Mouse (Mus musculus) testis, adult 2 months (tissue): ENCODE results near the gene Nt5e. TPM values are rescaled to one million over a fixed set of nuclear protein-coding genes. Genes with fewer than 3 reads are reported as not detected.

Source experiments
- H3K27ac ChIP-seq: fragments of 200-500 bp; 2 replicates; pipeline ENCODE4 v1.5.1; 2012; ENCODE audit warnings: low read depth, low read length; ENCODE audit not compliant: control insufficient read depth, insufficient read depth
- H3K27me3 ChIP-seq: fragments of 200-500 bp; 2 replicates; pipeline ENCODE4 v1.6.1; 2012; ENCODE audit warnings: mild to moderate bottlenecking, low read length, moderate library complexity; ENCODE audit not compliant: control insufficient read depth, insufficient read depth
- H3K36me3 ChIP-seq: fragments of 200-500 bp; 2 replicates; pipeline ENCODE4 v1.6.1; 2012; ENCODE audit warnings: mild to moderate bottlenecking, low read length; ENCODE audit not compliant: control insufficient read depth, insufficient read depth
- H3K4me1 ChIP-seq: fragments of 200-500 bp; 2 replicates; pipeline ENCODE4 v1.6.1; 2012; ENCODE audit warnings: low read length; ENCODE audit not compliant: control insufficient read depth, insufficient read depth
- H3K4me3 ChIP-seq: fragments of 200-500 bp; 2 replicates; pipeline ENCODE4 v1.5.1; 2012; ENCODE audit warnings: low read depth, mild to moderate bottlenecking, low read length, moderate library complexity, mixed read lengths; ENCODE audit not compliant: control insufficient read depth
- CTCF ChIP-seq: fragments of 200-500 bp; IDR thresholded peaks from 2 replicates; pipeline ENCODE4 v1.5.1; 2012; ENCODE audit warnings: low read depth, mild to moderate bottlenecking, inconsistent platforms, low read length, moderate library complexity; ENCODE audit not compliant: control insufficient read depth, insufficient read depth, insufficient replicate concordance
- POLR2A ChIP-seq: fragments of 200-500 bp; IDR thresholded peaks from 2 replicates; pipeline ENCODE4 v1.6.1; 2012; ENCODE audit warnings: low read depth, mild to moderate bottlenecking, inconsistent platforms, low read length, moderate library complexity; ENCODE audit not compliant: control insufficient read depth
- polyA plus RNA-seq: library from polyadenylated mRNA; depleted of rRNA; stranded (reverse); fragments of >200 nt; gene quantifications from 2 replicates; pipeline ENCODE4 v1.2.3, GENCODE M21; 2012

The Nt5e gene
- polyA plus RNA-seq, 1 experiment, result 5.5 TPM

DNA sequence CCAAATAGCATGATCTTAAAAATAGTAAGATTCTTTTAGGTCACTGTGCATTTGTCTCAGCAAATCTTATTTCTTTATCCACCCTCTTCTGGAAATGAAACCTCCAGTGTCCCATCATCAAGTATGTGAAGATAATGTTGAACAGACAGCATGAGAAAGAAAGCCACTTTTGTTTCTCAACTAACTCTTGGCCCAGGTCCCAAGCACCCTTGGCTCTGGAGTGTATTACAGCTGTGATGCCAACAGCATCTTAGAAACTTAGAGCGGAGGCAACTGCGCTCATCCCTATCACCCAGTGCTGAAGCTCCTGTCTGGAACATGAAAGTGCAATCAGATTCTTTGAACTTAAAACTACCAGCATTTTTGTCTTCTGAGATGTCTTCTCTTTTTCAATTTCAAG is 42.7 kb downstream of the Nt5e start:
- TF ChIP-seq POLR2A (no peak), CTCF (no peak)
- no peak overlapping the region for H3K27ac ChIP-seq
- no peak overlapping the region for H3K4me3 ChIP-seq
- H3K27me3 ChIP-seq, result no peaks in the 10 kb centered on the region
- no peaks in the 10 kb centered on the region for H3K4me1 ChIP-seq
- H3K36me3 ChIP-seq, result no peaks in the 10 kb centered on the region

DNA sequence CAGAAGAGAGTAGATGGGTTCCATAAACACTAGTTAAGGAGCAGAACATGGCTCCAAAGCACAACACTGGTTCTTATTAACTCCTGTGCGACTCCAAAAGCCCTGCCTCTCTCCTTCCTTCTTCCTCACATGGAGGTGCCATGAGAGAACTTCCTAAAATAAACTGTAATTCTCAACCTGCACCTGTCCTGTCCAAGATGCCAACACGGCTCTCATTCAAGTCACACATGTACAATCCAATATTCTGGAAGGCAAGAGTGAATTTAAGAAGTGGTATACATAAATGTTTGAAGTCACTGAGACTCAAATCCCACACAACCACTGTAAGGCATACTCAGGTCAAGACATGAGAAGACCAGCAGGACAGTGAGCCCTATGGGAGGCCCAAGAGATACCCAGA is 44.2 kb downstream of the Nt5e start:
- Histone ChIP-seq H3K4me3 (no peak overlapping the region), H3K4me1 (no peaks in the 10 kb centered on the region), H3K27ac (no peak overlapping the region), H3K27me3 (no peaks in the 10 kb centered on the region), H3K36me3 (no peaks in the 10 kb centered on the region)
- TF ChIP-seq CTCF (no peak), POLR2A (no peak)

DNA sequence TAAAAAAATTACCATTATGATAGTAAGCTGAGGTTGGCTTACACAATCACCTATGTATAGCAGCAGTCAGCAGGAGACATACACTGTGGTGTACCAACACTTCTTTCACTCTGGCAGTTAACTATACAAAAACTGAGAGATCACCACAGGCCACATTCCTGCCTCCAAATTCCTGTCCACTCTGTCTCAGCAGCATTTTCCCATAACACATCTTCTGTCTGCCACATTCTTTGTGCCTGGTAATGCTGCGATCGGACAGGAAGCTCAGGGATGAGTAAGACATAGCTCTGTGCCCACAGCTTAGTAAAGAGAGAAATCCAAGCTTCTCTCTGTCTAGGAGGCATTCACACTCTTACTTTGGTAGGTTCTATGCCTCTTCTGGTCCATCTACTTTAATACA is 46.0 kb downstream of the Nt5e start:
- no peak overlapping the region for H3K27ac ChIP-seq
- H3K4me1 ChIP-seq, result no peaks in the 10 kb centered on the region
- no peak overlapping the region for H3K4me3 ChIP-seq
- TF ChIP-seq CTCF, result no peak
- no peak for TF ChIP-seq POLR2A
- H3K27me3 ChIP-seq, result no peaks in the 10 kb centered on the region
- H3K36me3 ChIP-seq, result no peaks in the 10 kb centered on the region

DNA sequence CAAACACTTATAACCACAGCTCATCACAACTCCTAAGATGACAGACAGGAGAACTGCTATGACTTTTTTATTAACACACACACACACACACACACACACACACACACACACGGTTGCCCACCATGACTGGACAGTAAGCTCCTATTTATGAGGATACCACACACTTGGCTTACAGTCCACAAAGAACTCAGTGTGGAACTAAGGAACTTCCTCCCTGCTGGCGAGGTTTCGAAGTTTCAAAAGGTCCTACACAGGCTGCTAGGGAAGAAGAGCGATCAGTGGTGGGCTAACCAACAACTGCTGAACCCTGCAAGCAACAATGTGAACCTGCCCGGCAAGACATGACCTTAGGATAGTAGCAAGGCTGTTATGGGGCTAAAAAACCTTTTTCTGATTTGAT is 50.5 kb downstream of the Nt5e start:
- TF ChIP-seq CTCF (no peak), POLR2A (no peak)
- H3K36me3 ChIP-seq, result no peaks in the 10 kb centered on the region
- H3K27ac ChIP-seq, result no peak overlapping the region
- no peak overlapping the region for H3K4me3 ChIP-seq
- no peaks in the 10 kb centered on the region for H3K27me3 ChIP-seq
- no peaks in the 10 kb centered on the region for H3K4me1 ChIP-seq

DNA sequence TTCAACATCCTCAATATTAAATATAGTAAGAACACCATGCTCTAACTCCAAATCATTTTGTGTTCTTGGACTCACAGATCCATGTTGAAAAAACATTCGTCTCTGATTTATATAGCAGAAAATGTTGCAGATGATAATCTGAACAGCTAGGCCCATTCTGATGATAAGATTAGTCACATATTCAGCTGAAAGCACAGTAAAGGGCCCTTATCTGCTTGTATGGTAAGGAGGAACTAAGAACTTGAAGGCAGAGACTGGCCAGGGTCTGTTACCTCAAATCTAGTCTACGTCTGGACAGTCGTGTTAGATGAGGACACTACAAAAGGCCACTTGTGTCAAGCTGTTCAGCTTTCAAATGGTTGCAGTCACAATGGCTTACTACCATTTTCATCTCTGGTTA is 52.1 kb downstream of the Nt5e start:
- Histone ChIP-seq H3K27me3 (no peaks in the 10 kb centered on the region), H3K36me3 (peaks cover 4% of the 10 kb centered on the region), H3K27ac (no peak overlapping the region), H3K4me3 (no peak overlapping the region), H3K4me1 (no peaks in the 10 kb centered on the region)
- no peak for TF ChIP-seq POLR2A
- no peak for TF ChIP-seq CTCF

DNA sequence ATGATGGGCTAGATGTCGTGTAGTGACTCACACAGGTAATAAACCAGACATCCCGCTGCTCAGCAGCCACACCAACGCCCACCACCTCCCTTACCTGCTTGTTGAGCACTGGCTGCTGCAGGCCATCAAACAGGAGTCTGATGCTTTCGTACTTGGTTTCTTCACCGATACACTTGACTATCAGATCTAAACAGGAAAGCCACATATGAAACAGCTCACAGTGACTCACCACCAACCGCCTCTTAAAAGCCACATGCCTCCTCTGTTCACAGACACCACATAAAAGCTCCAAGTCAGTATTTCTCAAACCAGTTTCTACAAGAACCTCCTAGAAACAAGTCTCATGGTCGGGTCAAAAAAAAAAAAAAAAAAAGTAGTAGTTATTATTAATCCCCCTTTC is 53.1 kb downstream of the Nt5e start:
- Histone ChIP-seq H3K4me1 (no peaks in the 10 kb centered on the region), H3K27me3 (no peaks in the 10 kb centered on the region), H3K27ac (no peak overlapping the region), H3K36me3 (peaks cover 4% of the 10 kb centered on the region), H3K4me3 (no peak overlapping the region)
- no peak for TF ChIP-seq CTCF

DNA sequence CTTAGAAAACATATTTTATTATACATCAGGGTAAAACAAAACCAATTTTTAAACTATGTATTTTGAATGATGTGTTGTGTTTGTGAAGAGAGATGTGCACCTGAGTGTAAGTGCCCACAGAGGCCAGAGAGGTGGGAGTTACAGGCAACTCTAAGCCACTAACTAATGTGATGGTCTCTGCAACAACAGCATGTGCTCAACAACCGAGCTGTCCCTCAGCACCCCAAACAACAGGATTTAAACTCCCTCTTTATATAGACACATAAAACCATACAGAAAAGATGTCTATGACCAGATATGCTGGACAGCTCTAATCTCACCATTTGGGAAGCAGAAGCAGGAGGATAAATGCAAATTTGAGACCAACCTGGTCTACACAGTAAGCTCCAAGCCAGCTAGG is 53.5 kb downstream of the Nt5e start:
- H3K27me3 ChIP-seq, result no peaks in the 10 kb centered on the region
- H3K4me3 ChIP-seq, result no peak overlapping the region
- H3K4me1 ChIP-seq, result no peaks in the 10 kb centered on the region
- no peak for TF ChIP-seq CTCF
- no peak for TF ChIP-seq POLR2A
- no peak overlapping the region for H3K27ac ChIP-seq
- peaks cover 4% of the 10 kb centered on the region for H3K36me3 ChIP-seq

DNA sequence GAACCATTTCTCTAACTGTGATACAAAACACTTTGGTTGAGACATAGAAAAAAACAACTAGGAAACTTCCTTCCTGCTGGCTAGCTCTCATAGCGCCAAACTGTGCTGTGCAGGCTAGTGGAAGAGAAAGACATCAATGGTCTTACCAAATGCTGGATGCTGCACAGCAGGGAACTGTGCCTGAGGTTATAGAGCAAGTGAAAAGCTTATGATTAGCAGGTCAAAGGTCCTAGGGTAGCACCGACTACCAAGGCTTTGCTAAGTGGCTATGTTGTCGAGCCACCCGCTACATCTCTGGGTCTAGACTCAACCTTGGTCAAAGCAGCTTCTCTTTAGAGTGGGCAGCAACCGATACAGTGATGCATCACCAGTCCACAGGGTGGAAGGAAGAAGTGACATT is 61.8 kb downstream of the Nt5e start:
- Histone ChIP-seq H3K27ac (no peak overlapping the region), H3K4me3 (no peak overlapping the region), H3K27me3 (no peaks in the 10 kb centered on the region), H3K4me1 (no peaks in the 10 kb centered on the region), H3K36me3 (peaks cover 2% of the 10 kb centered on the region)
- TF ChIP-seq POLR2A (no peak), CTCF (no peak)
